ENCODE assay signal across 11 mouse cellular contexts in the genomic region with DNA sequence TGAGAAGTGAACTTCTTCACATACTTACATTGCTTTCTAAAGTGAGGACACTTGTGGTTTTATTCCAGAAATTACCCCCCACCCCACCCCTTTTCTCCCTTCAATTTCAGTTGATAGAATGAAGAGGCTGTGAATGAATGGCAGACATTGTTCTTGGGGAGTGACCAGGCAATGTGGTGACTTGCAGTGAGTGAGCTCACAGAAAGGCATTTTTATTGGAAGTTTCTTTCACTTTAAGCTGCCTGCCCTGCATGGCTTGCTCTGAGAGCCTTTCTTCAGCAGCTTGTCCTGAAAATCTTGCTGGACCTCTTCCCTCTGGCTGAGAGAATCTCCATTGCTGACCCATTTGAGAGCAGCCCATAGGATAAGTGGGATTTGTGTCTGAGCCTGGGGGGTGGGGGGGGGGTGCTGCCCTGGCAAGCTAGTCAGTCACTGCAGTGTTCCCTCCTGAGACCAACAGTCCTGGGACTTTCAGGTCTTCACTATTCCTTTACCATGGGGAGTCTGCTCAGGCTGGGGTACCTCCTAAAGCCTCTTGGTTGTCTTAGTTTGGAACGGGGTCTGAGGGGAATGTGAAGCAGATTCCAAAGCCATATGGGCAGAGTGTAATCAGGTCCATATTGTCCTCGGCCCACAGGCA.
DNase-seq lines count a peak whose midpoint lies in the region; ATAC-seq and TF ChIP-seq lines count a peak whose summit lies in the region.
"Had no signal": no experiment of that assay in that cellular context is flagged by ENCODE, and none has a peak within 500 bp of the region (broad histone marks: within the 10 kb centered on the region; RNA-seq: fewer than 3 reads in every experiment).

No protein-coding gene starts in this region.

- peak; percentile 22; the same call in 1 of the 2 replicates for ATAC-seq in intestine, embryonic 16.5 days

- no peaks in the 10 kb centered on the region for H3K36me3 ChIP-seq in heart, embryonic 10.5 days
- H3K36me3 ChIP-seq in heart, adult 2 months (ENCODE audit: control insufficient read depth, insufficient read depth, low read length) = peaks cover 3% of the 10 kb centered on the region; the same call in 1 of the 2 replicates
- H3K36me3 ChIP-seq in intestine, embryonic 16.5 days (ENCODE audit: control insufficient read depth, insufficient read depth, low read length) = no peaks in the 10 kb centered on the region

- DNase-seq in heart, embryonic 10.5 days (ENCODE audit: low spot score) = peak; percentile 71
- DNase-seq in heart, adult 2 months = no peak
- DNase-seq in urinary bladder, postnatal 14 days (ENCODE audit: low spot score) = peak; percentile 26
- DNase-seq in urinary bladder, postnatal 25 days (ENCODE audit: low spot score) = no peak
- no peak for DNase-seq in spleen, postnatal 10 days (ENCODE audit: low spot score in 2 of 2)
- DNase-seq in spleen, adult 12 weeks (ENCODE audit: low spot score) = no peak
- DNase-seq in cerebellum, adult 11-12 months = no peak
- DNase-seq: adrenal gland, adult 8-10 months; gastrocnemius, postnatal 10 days; lung, adult 18-20 months had no signal

- peaks cover 30% of the 10 kb centered on the region for H3K4me1 ChIP-seq in heart, embryonic 10.5 days
- peaks cover 12% of the 10 kb centered on the region for H3K4me1 ChIP-seq in heart, adult 2 months (ENCODE audit: control insufficient read depth, insufficient read depth, low read length)
- H3K4me1 ChIP-seq in intestine, embryonic 16.5 days (ENCODE audit: control insufficient read depth, insufficient read depth, low read length) = peaks cover 34% of the 10 kb centered on the region

- no peak overlapping the region for H3K9ac ChIP-seq in heart, adult 2 months (ENCODE audit: low read depth, low read length)
- H3K9ac ChIP-seq in intestine, embryonic 16.5 days (ENCODE audit: low read depth, low read length) = no peak overlapping the region

- no peak for TF ChIP-seq POLR2A in heart, adult 2 months (IDR thresholded peaks at IDR 0.05; ENCODE audit: insufficient read depth, low read depth, low read length)

- H3K27ac ChIP-seq in heart, embryonic 10.5 days = no peak overlapping the region; the same call in 1 of the 2 replicates
- no peak overlapping the region for H3K27ac ChIP-seq in heart, adult 2 months
- peak overlapping the region; percentile 46 for H3K27ac ChIP-seq in intestine, embryonic 16.5 days (ENCODE audit: low read length)

- TF ChIP-seq CTCF in heart, adult 2 months (IDR thresholded peaks at IDR 0.05) = no peak

- H3K4me3 ChIP-seq in heart, embryonic 10.5 days = no peak overlapping the region
- no peak overlapping the region for H3K4me3 ChIP-seq in heart, adult 2 months
- no peak overlapping the region for H3K4me3 ChIP-seq in intestine, embryonic 16.5 days (ENCODE audit: low read length)

- H3K4me2 ChIP-seq in intestine, embryonic 16.5 days (ENCODE audit: low read depth, low read length) = no peak overlapping the region

- intact Hi-C loops in heart, adult 2 months (cut with DNase I) = no loop called here

- H3K79me2 ChIP-seq in heart, adult 2 months (replicated peaks; ENCODE audit: control insufficient read depth, insufficient read depth, low read length) = no peaks in the 10 kb centered on the region

- 55% methylated on average over 2 of the region's 2 CpGs for WGBS in heart, embryonic 10.5 days
- whole genome bisulfite sequencing in heart, adult 2 months = 59% methylated on average over 2 of the region's 2 CpGs
- WGBS in intestine, embryonic 16.5 days = 50% methylated on average over 2 of the region's 2 CpGs

- H3K9me3 ChIP-seq in heart, embryonic 10.5 days = no peaks in the 10 kb centered on the region
- H3K9me3 ChIP-seq in intestine, embryonic 16.5 days (ENCODE audit: control insufficient read depth, low read length) = no peaks in the 10 kb centered on the region

- no peak for TF ChIP-seq EP300 in heart, adult 2 months (IDR thresholded peaks at IDR 0.05; ENCODE audit: insufficient read depth, low read depth, low read length)

- H3K27me3 ChIP-seq in heart, embryonic 10.5 days (ENCODE audit: insufficient read depth, poor library complexity, severe bottlenecking) = no peaks in the 10 kb centered on the region
- no peaks in the 10 kb centered on the region for H3K27me3 ChIP-seq in heart, adult 2 months (ENCODE audit: control insufficient read depth, insufficient read depth, low read length)
- H3K27me3 ChIP-seq in intestine, embryonic 16.5 days (replicated peaks; ENCODE audit: control insufficient read depth, insufficient read depth, low read length) = no peaks in the 10 kb centered on the region

Comparison
In these comparisons a context has a peak if more than half of its experiments do, and no peak if none do; other contexts are left out.
1. DNase-seq: peak in heart, embryonic 10.5 days (single experiment) and urinary bladder, postnatal 14 days (single experiment); none in heart, adult 2 months (0 of 2), urinary bladder, postnatal 25 days (single experiment), spleen, postnatal 10 days (0 of 2), spleen, adult 12 weeks (single experiment) and cerebellum, adult 11-12 months (single experiment).